Mouse (Mus musculus) bone marrow macrophage, adult 2 months (primary cell): Measurements from ENCODE around the gene Nt5e. TPM values are rescaled to one million over a fixed set of nuclear protein-coding genes. Genes with fewer than 3 reads are reported as not detected.

Source experiments
- H3K27ac ChIP-seq: 2 replicates; pipeline ENCODE4 v1.5.1; 2012; ENCODE audit warnings: low read depth, low read length; ENCODE audit not compliant: insufficient read depth
- H3K4me1 ChIP-seq: 2 replicates; pipeline ENCODE4 v1.6.1; 2012; ENCODE audit warnings: low read length; ENCODE audit not compliant: control insufficient read depth, insufficient read depth
- H3K4me3 ChIP-seq: 2 replicates; pipeline ENCODE4 v1.5.1; 2012; ENCODE audit warnings: mild to moderate bottlenecking, low read length, moderate library complexity; ENCODE audit not compliant: insufficient read depth
- CTCF ChIP-seq: IDR thresholded peaks from 2 replicates; pipeline ENCODE4 v1.5.1; 2012; ENCODE audit warnings: low read depth, mild to moderate bottlenecking, low read length, moderate library complexity
- POLR2A ChIP-seq: IDR thresholded peaks from 2 replicates; pipeline ENCODE4 v1.6.1; 2012; ENCODE audit warnings: mild to moderate bottlenecking, low read depth, low read length, borderline replicate concordance
- polyA plus RNA-seq: library from polyadenylated mRNA; stranded (reverse); fragments of >200 nt; gene quantifications from 2 replicates; pipeline ENCODE4 v1.2.4, GENCODE M21; 2012; ENCODE audit not compliant: missing spikeins, insufficient read depth, insufficient read length

Gene Nt5e
- polyA plus RNA-seq, 1 experiment: 0.15 TPM

DNA sequence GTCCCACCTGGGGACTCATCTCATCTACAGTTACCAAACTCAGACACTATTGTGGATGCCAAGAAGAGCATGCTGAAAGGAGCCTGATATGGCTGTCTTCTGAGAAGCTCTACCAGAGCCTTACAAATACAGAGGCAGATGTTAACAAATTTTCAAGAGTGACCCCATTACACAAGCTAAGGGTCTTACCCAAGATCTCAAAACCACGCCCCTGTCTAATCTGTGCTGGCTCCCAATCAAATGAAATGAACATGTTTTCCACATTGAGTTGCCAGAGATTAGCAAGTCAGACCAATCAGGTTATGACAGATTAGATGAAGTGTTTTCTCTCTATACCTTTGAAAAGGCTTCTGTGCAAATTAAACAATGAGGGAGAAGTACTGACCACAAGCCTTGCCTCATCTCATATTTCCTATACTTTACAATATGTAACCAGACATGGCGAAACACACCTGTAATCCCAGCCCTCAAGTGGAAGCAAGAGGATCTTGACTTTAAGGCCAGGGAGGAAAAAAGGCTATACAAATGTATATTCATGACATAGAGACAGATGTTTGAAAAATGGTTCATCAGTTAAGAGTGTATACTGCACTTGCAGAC, 19.9 kb upstream of the Nt5e start:
- Histone ChIP-seq H3K4me3 (no peak overlapping the region), H3K27ac (no peak overlapping the region), H3K4me1 (no peaks in the 10 kb centered on the region)
- TF ChIP-seq CTCF: no peak
- TF ChIP-seq POLR2A: no peak

DNA sequence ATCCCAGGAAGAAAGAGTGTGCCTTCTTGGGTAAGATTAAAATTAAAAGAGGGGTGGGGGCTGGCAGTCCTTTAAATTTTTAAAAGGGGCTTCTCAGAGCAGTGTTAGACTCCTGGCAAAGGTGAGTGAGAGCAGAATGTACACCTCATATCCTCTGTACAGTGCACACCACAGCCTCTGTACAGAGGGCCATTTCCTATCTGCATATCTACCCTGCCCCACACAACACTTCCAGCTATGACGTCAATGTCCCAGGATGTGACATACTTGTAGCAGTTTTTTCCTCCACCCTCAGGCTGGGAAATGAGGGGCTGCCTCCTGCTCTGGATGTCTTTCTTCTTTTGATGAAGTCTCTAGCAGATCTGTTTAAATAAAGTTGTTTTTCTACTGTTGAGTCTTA, 17.9 kb upstream of the Nt5e start:
- Histone ChIP-seq H3K27ac (no peak overlapping the region), H3K4me3 (no peak overlapping the region), H3K4me1 (no peaks in the 10 kb centered on the region)
- TF ChIP-seq POLR2A: no peak
- no peak for TF ChIP-seq CTCF

DNA sequence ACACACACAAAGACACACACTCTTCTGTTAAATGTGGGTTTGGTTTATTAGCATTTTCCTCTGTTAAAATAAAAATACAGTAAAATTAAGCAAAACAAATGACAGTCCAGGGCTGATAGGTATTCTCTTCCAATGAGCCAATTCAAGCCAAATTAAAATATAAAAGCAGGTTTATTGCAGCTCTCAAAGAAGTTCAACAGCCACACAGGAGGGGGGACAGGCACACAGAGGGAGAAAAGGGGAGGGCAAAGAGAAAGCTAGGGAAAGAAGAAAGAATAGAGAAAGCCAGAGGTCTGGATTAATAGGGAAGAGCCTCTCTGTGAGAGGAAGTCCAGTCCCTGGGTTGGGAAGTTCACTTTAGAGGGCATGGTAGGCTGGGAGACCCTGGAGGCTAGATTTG, 7.8 kb upstream of the Nt5e start:
- TF ChIP-seq POLR2A (no peak), CTCF (no peak)
- no peak overlapping the region for H3K4me3 ChIP-seq
- H3K4me1 ChIP-seq: no peaks in the 10 kb centered on the region
- no peak overlapping the region for H3K27ac ChIP-seq

DNA sequence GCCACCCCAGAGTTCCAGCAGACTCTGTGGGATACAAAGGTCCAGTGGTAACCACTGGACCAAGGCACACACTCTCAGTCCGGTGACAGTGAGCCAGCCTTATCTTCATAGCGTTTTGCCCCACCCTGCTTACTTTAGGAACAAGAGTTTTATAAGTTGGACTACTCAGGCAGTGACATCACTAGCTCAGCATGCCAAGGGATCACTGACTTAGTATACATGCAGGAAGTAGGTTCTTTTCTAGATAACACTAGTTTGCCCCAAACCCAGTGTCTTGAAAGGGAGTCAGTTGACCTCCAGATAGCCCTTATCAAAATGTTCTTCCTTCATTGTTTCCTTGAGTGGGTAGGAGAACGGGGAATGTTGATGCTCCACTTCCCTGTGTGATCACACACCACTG, 2.4 kb upstream of the Nt5e start:
- Histone ChIP-seq H3K27ac (no peak overlapping the region), H3K4me1 (no peaks in the 10 kb centered on the region), H3K4me3 (no peak overlapping the region)
- no peak for TF ChIP-seq CTCF
- TF ChIP-seq POLR2A: no peak

DNA sequence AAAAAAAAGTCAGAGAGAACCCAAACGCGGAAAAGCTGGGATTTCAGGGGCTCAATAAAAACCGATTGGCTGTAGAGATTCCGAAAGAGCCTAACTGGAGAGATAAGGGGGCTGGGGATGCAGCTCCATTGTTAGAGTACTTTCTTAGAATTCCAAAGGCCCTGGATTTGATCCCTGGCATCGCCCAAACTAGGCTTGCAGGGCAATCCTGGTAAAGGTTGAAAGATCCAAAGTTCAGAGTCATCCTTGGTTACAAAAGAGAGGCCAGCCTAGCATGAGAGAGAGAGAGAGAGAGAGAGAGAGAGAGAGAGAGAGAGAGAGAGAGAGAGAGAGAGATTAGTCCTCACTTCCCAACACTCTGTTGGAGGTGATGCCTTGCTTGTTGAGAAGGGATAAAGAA, 1.7 kb downstream of the Nt5e start:
- TF ChIP-seq CTCF (no peak), POLR2A (no peak)
- Histone ChIP-seq H3K4me3 (no peak overlapping the region), H3K27ac (no peak overlapping the region), H3K4me1 (no peaks in the 10 kb centered on the region)

DNA sequence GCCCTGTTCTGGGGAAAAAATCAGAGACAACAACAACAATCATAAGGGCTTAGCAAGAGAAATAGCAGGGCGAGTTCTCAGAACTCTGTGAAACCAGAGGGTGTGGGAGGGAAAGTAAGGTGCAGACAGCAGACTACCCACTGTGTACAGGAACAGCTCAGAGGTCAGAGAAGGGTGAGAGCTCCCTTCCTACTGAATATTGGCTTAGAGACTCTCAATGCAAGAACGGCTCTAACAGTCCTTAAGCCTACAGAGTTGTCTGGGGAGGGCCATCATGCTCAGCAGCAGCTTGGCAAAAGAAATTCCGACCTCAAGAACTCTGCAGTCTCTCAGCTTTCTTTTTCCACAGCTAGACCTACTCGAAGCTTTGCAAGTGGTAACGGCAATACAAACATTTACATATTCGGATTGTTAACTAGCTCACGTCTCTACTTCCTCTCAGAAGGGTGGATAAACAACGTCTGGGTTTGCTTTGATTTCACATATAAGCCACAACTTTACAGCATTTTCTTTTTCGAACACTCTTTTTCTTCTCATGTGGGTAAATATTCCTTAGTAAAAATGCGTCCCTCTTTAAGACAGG, 2.3 kb downstream of the Nt5e start:
- TF ChIP-seq POLR2A (no peak), CTCF (no peak)
- H3K4me1 ChIP-seq: no peaks in the 10 kb centered on the region
- no peak overlapping the region for H3K27ac ChIP-seq
- no peak overlapping the region for H3K4me3 ChIP-seq

DNA sequence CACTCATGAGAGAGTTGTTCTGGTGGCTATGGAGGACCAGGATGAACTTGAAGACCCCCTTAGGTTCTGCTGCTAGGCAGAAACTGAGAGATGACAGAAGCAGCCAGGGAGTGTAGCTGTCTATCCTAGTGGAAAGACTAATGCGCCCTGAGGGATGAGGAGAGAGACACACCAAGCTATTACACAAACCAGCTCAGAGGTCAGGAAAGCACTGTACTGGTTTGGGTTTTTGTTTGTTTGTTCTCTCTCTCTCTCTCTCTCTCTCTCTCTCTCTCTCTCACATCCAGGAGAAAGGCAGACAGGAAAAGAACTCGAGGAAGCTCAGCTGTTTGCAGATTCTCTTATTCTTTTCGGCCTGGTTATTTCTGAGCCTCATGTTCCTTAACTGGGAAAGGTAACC, 3.3 kb downstream of the Nt5e start:
- no peak overlapping the region for H3K4me3 ChIP-seq
- no peak for TF ChIP-seq POLR2A
- TF ChIP-seq CTCF: no peak
- H3K4me1 ChIP-seq: no peaks in the 10 kb centered on the region
- H3K27ac ChIP-seq: no peak overlapping the region

DNA sequence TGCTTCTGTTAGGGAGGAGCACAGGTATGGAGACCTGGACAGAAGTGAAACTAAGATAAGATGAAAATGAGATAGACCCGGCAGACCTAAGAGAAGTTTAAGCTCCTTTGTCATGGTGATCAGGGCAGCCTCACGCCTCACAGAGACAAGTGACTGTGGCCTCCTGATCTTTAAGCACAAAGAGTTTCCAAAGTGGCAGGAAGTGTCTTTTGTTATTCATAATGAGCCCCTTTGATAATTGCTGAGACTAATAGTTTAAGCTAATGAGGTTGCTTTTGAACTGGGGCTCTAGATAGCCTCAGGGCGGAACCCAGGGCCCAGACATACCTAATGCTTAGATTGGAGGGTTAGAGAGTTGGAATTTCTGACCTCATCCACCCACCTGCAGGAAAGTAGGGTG, 5.5 kb downstream of the Nt5e start:
- TF ChIP-seq POLR2A: no peak
- TF ChIP-seq CTCF: no peak
- H3K4me1 ChIP-seq: no peaks in the 10 kb centered on the region
- no peak overlapping the region for H3K27ac ChIP-seq
- H3K4me3 ChIP-seq: no peak overlapping the region

DNA sequence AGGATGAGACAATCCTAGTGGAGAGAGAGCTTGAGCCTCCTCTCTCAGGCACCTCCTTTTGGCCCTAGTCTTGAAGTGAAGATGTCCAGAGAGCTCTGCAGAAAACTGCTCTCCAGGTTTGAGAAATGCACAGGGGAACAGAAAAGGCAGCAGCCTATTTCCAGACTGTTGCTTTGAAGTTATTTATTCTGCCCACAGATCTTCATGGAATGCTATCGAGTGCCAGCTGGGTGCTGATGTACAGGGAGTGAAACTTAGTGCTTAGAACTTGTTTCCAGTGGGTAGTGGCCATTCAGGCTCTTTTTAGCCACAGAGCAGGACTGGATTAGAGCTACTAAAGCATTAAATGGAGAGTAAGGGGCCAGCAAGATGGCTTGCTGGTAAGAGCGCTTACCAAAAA, 8.8 kb downstream of the Nt5e start:
- Histone ChIP-seq H3K27ac (no peak overlapping the region), H3K4me3 (no peak overlapping the region), H3K4me1 (no peaks in the 10 kb centered on the region)
- TF ChIP-seq POLR2A: no peak
- no peak for TF ChIP-seq CTCF

DNA sequence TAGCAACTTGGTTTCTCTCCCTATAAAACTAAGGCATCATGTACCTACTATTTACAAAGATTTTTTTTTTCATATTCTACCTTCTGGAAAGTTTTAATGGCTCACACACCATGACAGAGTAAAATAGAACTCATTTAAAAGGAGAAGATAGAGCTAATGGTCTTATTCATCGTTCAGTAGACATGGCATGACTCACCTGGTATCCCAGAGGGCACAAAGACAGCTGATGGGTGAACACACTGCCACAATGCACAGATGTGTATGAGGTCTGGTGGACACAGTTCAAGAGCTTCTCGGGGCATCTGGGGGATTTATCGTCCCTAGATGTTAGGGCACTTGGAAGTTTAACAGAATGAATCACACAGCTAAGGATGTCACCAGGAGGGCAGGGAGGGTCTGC, 13.8 kb downstream of the Nt5e start:
- TF ChIP-seq POLR2A (no peak), CTCF (no peak)
- H3K4me3 ChIP-seq: no peak overlapping the region
- no peak overlapping the region for H3K27ac ChIP-seq
- no peaks in the 10 kb centered on the region for H3K4me1 ChIP-seq

DNA sequence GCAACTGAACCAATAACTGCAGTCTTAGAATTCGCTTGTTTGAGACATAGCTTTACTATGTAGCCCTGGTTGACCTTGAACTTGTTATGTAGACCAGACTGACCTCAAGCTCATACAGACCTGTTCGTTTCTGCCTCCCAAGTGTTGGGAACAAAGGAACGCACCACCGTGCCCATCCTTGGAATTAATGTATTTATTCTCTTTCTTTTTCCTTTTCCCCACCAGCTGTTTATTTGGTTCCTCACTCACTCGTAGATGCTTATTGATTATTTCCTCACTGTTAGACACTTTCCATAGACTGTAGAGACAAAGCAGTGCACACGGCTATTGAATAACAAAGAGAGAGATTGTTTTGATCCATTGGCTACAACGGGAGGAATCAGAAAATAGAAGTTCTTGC, 15.2 kb downstream of the Nt5e start:
- TF ChIP-seq POLR2A (no peak), CTCF (no peak)
- H3K4me3 ChIP-seq: no peak overlapping the region
- no peak overlapping the region for H3K27ac ChIP-seq
- peaks cover 7% of the 10 kb centered on the region for H3K4me1 ChIP-seq
